Mouse (Mus musculus) limb, embryonic 13.5 days (tissue): ENCODE results near the gene Hist1h2br. TPM values are rescaled to one million over a fixed set of nuclear protein-coding genes. Genes with fewer than 3 reads are reported as not detected.
A peak's percentile ranks its signal among the peaks of the same experiment; 100 is the strongest.
"Not testable (repeated sequence)": the region's sequence is repeated elsewhere in the genome, so short reads cannot be mapped to it uniquely, and the experiment has no call there.

ENCODE experiments used
- ATAC-seq: fragments of 200-750 bp; cut with Nextera tagmentation; 2 replicates; pipeline ENCODE4 v1.8.0; 2017; ENCODE audit warnings: low read depth, moderate number of reproducible peaks, moderate TSS enrichment; ENCODE audit not compliant: low FRiP score
- H3K27ac ChIP-seq: fragments of 300-500 bp; sonication (generic); 2 replicates; pipeline ENCODE4 v1.5.1; 2015; ENCODE audit warnings: inconsistent platforms, mild to moderate bottlenecking, moderate library complexity
- H3K27me3 ChIP-seq: fragments of 300-500 bp; sonication (generic); 2 replicates; pipeline ENCODE4 v1.6.1; 2015; ENCODE audit warnings: mild to moderate bottlenecking, inconsistent platforms
- H3K36me3 ChIP-seq: fragments of 300-500 bp; sonication (generic); 2 replicates; pipeline ENCODE4 v1.6.1; 2015; ENCODE audit warnings: inconsistent platforms, mild to moderate bottlenecking, moderate library complexity
- H3K4me1 ChIP-seq: fragments of 300-500 bp; sonication (generic); 2 replicates; pipeline ENCODE4 v1.6.1; 2015; ENCODE audit warnings: inconsistent platforms
- H3K4me2 ChIP-seq: fragments of 300-500 bp; sonication (generic); replicated peaks from 2 replicates; pipeline ENCODE4 v1.6.1; 2015; ENCODE audit warnings: inconsistent platforms, mild to moderate bottlenecking, moderate library complexity
- H3K4me3 ChIP-seq: fragments of 300-500 bp; sonication (generic); 2 replicates; pipeline ENCODE4 v1.5.1; 2015; ENCODE audit warnings: moderate library complexity, mild to moderate bottlenecking, inconsistent platforms
- H3K9ac ChIP-seq: fragments of 300-500 bp; sonication (generic); 2 replicates; pipeline ENCODE4 v1.6.1; 2015; ENCODE audit warnings: mild to moderate bottlenecking, inconsistent platforms
- H3K9me3 ChIP-seq: fragments of 300-500 bp; sonication (generic); 2 replicates; pipeline ENCODE4 v1.6.1; 2016; ENCODE audit warnings: inconsistent platforms
- WGBS: fragments of 180-500 bp; shearing (Covaris S2); methylation state at CpG from one replicate; pipeline ENCODE4 v1.1.7; 2015; 5-methylcytosine and 5-hydroxymethylcytosine counted together
- polyA plus RNA-seq: library from polyadenylated mRNA; unstranded; fragments of >200 nt; fragmentation: Nextera tagmentation; extraction: Ambion mirVana; gene quantifications from 2 replicates; pipeline ENCODE4 v1.2.1, GENCODE M21; 2015

Gene Hist1h2br
- polyA plus RNA-seq, 1 experiment from 2014 or later: 34.8 TPM

DNA sequence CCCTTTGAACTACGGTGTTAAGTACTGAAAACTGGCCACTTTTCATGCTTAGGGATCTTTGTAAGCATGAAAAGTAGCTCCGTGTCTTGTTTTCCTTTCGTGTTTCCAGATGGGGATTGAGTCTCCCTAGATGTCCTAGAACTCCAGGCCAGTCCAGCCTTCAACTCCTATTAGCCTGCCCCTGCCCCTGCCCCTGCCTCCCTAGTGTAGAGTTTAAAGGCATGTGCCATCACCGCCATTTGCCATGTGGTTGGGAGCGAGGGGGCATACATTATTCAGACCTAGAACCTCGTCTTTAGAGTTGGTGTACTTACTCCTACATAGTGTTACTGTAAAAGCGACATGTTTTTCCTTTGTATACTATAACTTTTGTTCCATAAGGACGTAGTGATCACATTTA, 22.5 kb upstream of the Hist1h2br start:
- H3K4me3 ChIP-seq, H3K27ac ChIP-seq, H3K4me2 ChIP-seq, H3K9me3 ChIP-seq, H3K27me3 ChIP-seq, H3K4me1 ChIP-seq, H3K36me3 ChIP-seq, H3K9ac ChIP-seq: not testable (repeated sequence)
- no CpG with 5 or more reads among the region's 8 CpGs for WGBS
- peak; percentile 13 for ATAC-seq

DNA sequence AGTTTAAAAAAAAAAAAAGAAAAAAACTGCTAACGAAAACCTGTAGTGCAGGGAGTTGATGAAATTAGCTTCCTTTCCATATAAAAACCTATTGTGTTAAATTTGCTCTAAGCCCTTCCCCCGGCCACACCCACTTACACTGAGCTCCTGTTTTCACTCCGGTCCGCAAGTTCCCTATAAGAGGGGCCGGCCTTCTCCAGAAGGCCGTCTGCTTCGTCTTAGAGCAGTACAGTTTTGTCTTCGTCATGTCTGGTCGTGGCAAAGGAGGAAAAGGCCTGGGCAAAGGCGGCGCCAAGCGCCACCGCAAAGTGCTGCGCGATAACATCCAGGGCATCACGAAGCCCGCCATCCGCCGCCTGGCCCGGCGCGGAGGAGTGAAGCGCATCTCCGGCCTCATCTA, 22.0 kb upstream of the Hist1h2br start, which contains the start of gene Hist1h4m:
Gene Hist1h4m, plus strand, starts transcription at position 208 of the 400 bp plus-strand sequence.
- H3K27ac ChIP-seq, H3K9me3 ChIP-seq, H3K9ac ChIP-seq, H3K27me3 ChIP-seq, H3K36me3 ChIP-seq, H3K4me1 ChIP-seq: not testable (repeated sequence)
- Histone ChIP-seq H3K4me2 (peak within 1 kb of the TSS; percentile 54), H3K4me3 (peak within 1 kb of the TSS; percentile 30)
- ATAC-seq: peak; percentile 51
- no CpG with 5 or more reads among the region's 24 CpGs for WGBS

- not testable (repeated sequence) for H3K9me3 ChIP-seq, H3K4me1 ChIP-seq, H3K27me3 ChIP-seq, H3K9ac ChIP-seq, H3K36me3 ChIP-seq, H3K27ac ChIP-seq
- Histone ChIP-seq H3K4me3 (peak overlapping the region; percentile 30), H3K4me2 (peak overlapping the region; percentile 54)
- ATAC-seq: peak; percentile 29; the same call in 1 of the 2 replicates
- 0% methylated on average over 14 of the region's 14 CpGs for WGBS
Observed at GRCm38 (mm10) chr13:21812092-21812491, 21.5 kb upstream of the Hist1h2br start.

DNA sequence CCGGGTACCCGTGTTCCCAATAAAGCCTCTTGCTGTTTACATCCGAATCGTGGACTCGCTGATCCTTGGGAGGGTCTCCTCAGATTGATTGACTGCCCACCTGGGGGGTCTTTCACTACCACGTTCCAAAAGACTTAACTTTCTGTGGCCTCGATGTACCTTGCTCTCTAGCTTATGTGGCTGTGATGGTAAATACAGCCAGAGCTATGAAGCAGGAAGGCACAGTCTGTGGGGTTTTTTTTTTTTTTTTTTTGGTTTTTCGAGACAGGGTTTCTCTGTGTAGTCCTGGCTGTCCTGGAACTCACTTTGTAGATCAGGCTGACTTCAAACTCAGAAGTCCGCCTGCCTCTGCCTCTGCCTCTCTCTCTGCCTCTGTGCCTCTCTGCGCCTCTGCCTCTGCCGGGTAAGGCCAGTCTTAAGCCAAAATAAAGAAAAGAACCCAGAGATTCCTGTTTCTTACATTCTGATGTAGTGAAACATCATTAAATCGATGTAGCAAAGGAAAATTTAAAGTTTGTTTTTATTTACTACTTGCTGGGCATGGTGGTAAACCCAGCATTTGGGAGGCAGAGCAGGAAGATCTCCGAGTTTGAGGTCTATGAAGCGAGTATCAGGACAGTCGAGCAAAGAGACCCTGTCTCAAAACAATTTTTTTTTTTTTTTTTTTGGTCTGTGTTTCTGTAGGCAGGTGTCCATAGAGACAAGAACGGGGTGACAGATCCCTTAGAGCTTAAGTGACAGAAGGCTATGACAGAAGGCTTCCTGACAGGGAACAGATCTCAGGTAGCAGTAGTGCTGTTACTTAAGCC, 13.3 kb upstream of the Hist1h2br start:
- H3K9ac ChIP-seq, H3K9me3 ChIP-seq, H3K4me1 ChIP-seq, ATAC-seq, H3K36me3 ChIP-seq, H3K4me2 ChIP-seq, H3K4me3 ChIP-seq, H3K27ac ChIP-seq, H3K27me3 ChIP-seq: not testable (repeated sequence)
- 75% methylated on average over 8 of the region's 16 CpGs for WGBS

DNA sequence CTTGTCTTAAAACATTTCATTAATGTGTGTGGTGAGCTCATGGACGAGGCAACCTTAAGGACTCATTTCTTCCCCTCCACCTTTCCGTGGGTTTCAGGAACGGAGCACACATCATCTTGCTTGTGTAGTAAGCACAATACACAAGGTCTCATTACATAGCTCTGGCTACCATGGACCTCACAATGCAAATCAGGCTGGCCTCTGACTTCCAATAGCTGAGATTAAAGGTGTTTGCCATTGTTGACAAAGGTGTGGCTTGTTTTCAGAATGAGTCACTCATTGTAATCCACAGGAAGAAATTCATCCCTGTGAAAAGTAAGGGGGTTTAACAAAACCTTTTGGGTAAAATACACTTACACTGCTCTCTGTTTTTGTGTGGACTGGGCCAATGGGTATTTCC, 5.0 kb upstream of the Hist1h2br start:
- ATAC-seq: no peak
- no peak overlapping the region for H3K4me2 ChIP-seq
- no peaks in the 10 kb centered on the region for H3K4me1 ChIP-seq
- 79% methylated on average over 3 of the region's 3 CpGs for WGBS
- no peaks in the 10 kb centered on the region for H3K9me3 ChIP-seq
- no peaks in the 10 kb centered on the region for H3K27me3 ChIP-seq
- H3K4me3 ChIP-seq: no peak overlapping the region
- no peak overlapping the region for H3K9ac ChIP-seq
- H3K27ac ChIP-seq: no peak overlapping the region
- H3K36me3 ChIP-seq: no peaks in the 10 kb centered on the region

- Histone ChIP-seq H3K9me3 (no peaks in the 10 kb centered on the region), H3K4me1 (no peaks in the 10 kb centered on the region), H3K9ac (no peak overlapping the region), H3K27me3 (no peaks in the 10 kb centered on the region), H3K4me2 (peak overlapping the region; percentile 25; the same call in 1 of the 2 replicates), H3K27ac (peak overlapping the region; percentile 52; the same call in 1 of the 2 replicates), H3K4me3 (no peak overlapping the region), H3K36me3 (no peaks in the 10 kb centered on the region)
- ATAC-seq: no peak
- WGBS: 84% methylated on average over 10 of the region's 10 CpGs
Observed at GRCm38 (mm10) chr13:21830344-21830743, 3.2 kb upstream of the Hist1h2br start.

- under 1% methylated on average over 25 of the region's 58 CpGs for WGBS
- H3K9me3 ChIP-seq, H3K9ac ChIP-seq, H3K36me3 ChIP-seq, H3K4me1 ChIP-seq, H3K27me3 ChIP-seq: not testable (repeated sequence)
- H3K4me3 ChIP-seq: peak within 1 kb of the TSS; percentile 28
- peak within 1 kb of the TSS; percentile 55 for H3K4me2 ChIP-seq
- ATAC-seq: peak; percentile 85
- H3K27ac ChIP-seq: peak within 1 kb of the TSS; percentile 63; the same call in 1 of the 2 replicates
Observed at GRCm38 (mm10) chr13:21831418-21832394, 1.8 kb upstream of the Hist1h2br start, which contains the start of gene Hist1h4n. TSS of gene Hist1h4n (minus strand) at chr13:21832196.

- not testable (repeated sequence) for H3K27ac ChIP-seq, H3K27me3 ChIP-seq, H3K9ac ChIP-seq, H3K9me3 ChIP-seq, H3K4me3 ChIP-seq, H3K36me3 ChIP-seq, H3K4me1 ChIP-seq, H3K4me2 ChIP-seq
- no CpG with 5 or more reads among the region's 4 CpGs for WGBS
- ATAC-seq: peak; percentile 55; the same call in 1 of the 2 replicates
Observed at GRCm38 (mm10) chr13:21840508-21840907, 7.0 kb downstream of the Hist1h2br start.

GRCm38 (mm10) chr13:21846356-21846755, 12.8 kb downstream of the Hist1h2br start:
- H3K27ac ChIP-seq, H3K9me3 ChIP-seq, H3K4me3 ChIP-seq, H3K4me1 ChIP-seq, ATAC-seq, H3K4me2 ChIP-seq, H3K9ac ChIP-seq, H3K36me3 ChIP-seq, H3K27me3 ChIP-seq: not testable (repeated sequence)

DNA sequence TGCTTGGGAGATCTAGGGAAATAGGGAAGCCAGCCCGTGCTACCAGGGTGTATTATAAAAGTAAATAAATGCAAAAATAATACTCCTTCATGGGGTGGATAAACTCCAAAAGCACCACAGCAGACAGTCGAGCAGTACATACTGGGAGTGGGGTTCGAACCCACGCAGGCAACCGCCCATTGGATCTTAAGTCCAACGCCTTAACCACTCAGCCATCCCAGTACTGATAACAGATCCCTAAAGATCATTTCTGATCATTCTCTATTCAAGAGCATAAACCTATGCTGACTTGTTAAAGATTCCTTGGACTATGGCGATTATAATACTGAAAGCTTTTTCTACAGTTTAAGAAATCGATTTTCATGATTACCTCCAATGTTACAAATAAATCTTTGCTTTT, 14.3 kb downstream of the Hist1h2br start:
- H3K4me2 ChIP-seq: no peak overlapping the region
- H3K27me3 ChIP-seq: no peaks in the 10 kb centered on the region
- H3K9me3 ChIP-seq: no peaks in the 10 kb centered on the region
- H3K4me1 ChIP-seq: no peaks in the 10 kb centered on the region
- H3K27ac ChIP-seq: no peak overlapping the region
- ATAC-seq: no peak
- H3K4me3 ChIP-seq: no peak overlapping the region
- H3K9ac ChIP-seq: no peak overlapping the region
- H3K36me3 ChIP-seq: no peaks in the 10 kb centered on the region
- 25% methylated on average over 8 of the region's 8 CpGs for WGBS

DNA sequence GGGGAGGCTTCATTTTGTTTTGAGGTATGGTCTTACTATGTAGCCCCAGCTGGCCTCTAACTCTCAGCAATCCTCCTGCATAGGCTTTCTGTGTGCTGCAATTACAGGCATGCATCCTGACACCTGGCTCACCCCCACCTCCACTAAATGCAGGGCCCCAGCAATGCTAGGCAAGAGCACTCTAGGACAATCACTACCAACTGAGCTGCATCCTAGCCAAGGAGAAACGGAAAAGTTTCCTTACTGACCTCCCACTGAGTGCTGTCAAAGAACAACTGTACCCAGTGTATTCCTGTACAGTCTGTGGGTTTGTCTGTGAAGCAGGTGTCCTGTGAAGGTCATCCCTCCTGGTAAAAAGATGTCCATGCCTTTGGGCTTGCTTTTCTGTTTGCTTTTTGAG, 17.2 kb downstream of the Hist1h2br start:
- not testable (repeated sequence) for ATAC-seq, H3K4me1 ChIP-seq, H3K4me2 ChIP-seq, H3K27me3 ChIP-seq, H3K9ac ChIP-seq, H3K27ac ChIP-seq, H3K36me3 ChIP-seq, H3K9me3 ChIP-seq, H3K4me3 ChIP-seq
- WGBS: 39% methylated on average over 1 of the region's 1 CpGs

- WGBS: 57% methylated on average over 3 of the region's 3 CpGs
- H3K27ac ChIP-seq: no peak overlapping the region
Observed at GRCm38 (mm10) chr13:21852215-21852945, 18.8 kb downstream of the Hist1h2br start.

More at GRCm38 (mm10) chr13:21852215-21852945, 18.8 kb downstream of the Hist1h2br start:
- Histone ChIP-seq H3K9me3 (no peaks in the 10 kb centered on the region), H3K4me1 (no peaks in the 10 kb centered on the region), H3K27me3 (no peaks in the 10 kb centered on the region), H3K9ac (no peak overlapping the region), H3K4me3 (no peak overlapping the region), H3K4me2 (no peak overlapping the region), H3K36me3 (no peaks in the 10 kb centered on the region)
- no peak for ATAC-seq
